Mouse (Mus musculus): ENCODE measurements around the gene Sfxn3.

- TF ChIP-seq POU5F1 (IDR thresholded peaks at IDR 0.05; ENCODE audit: borderline replicate concordance, low read length), result no peak
- TF ChIP-seq CTCF (conservative IDR thresholded peaks at IDR 0.05; ENCODE audit: low read length), result no peak
- no peak for TF ChIP-seq NANOG (IDR thresholded peaks at IDR 0.05; ENCODE audit: borderline replicate concordance, low read length)
These were observed 28.9 kb upstream of the Sfxn3 start for GRCm38 (mm10) chr19:45018351-45018831.
